Mouse (Mus musculus): ENCODE results near the gene Fcor. TPM values are rescaled to one million over a fixed set of nuclear protein-coding genes. Genes with fewer than 3 reads are reported as not detected.

Fcor gene
- total RNA-seq, 2 experiments from 2014 or later, result 0.82 to 7.1 TPM

GRCm38 (mm10) chr8:3621199-3621970 lies 50.8 kb downstream of the Fcor start, which contains the start of the genes Xab2 and Pet100:
Gene Xab2, minus strand, starts transcription at chr8:3621316.
Gene Pet100, plus strand, starts transcription at chr8:3621548.
- DNase-seq, result peak; percentile 99

Other genes with a start within 250 kb of the Fcor start
- 1 to 10 TPM; 3.6 to 4.2 TPM for gene Pex11g, start 204.7 kb downstream of the Fcor start, total RNA-seq (2021)
- gene Tex45, start 201.5 kb downstream of the Fcor start, total RNA-seq (2021), result not detected
- gene Zfp358, start 179.2 kb downstream of the Fcor start, total RNA-seq (2021), result 10 to 100 TPM; 29.4 to 30.5 TPM
- 10 to 100 TPM; 17.8 to 21.0 TPM for gene Mcoln1, start 171.9 kb downstream of the Fcor start, total RNA-seq (2021)
- gene Pnpla6, start 157.0 kb downstream of the Fcor start, total RNA-seq (2021), result 10 to 100 TPM in 1 of 2 experiments, 1 to 10 TPM in 1; 8.1 to 10.2 TPM
- gene C330021F23Rik, start 104.4 kb downstream of the Fcor start, total RNA-seq (2021), result under 1 TPM; 0.22 to 0.49 TPM
- gene Camsap3, start 85.1 kb downstream of the Fcor start, total RNA-seq (2021), result 1 to 10 TPM; 1.2 to 1.6 TPM
- 10 to 100 TPM; 14.0 to 20.3 TPM for gene Xab2, start 51.0 kb downstream of the Fcor start, total RNA-seq (2021)
- gene Pet100, start 50.8 kb downstream of the Fcor start, total RNA-seq (2021), result 10 to 100 TPM; 75.5 to 95.8 TPM
- gene Pcp2, start 46.8 kb downstream of the Fcor start, total RNA-seq (2021), result not detected
- 1 to 10 TPM; 4.3 to 9.3 TPM for gene Stxbp2, start 41.4 kb downstream of the Fcor start, total RNA-seq (2021)
- 10 to 100 TPM in 1 of 2 experiments, 1 to 10 TPM in 1; 5.1 to 17.7 TPM for gene Retn, start 16.6 kb downstream of the Fcor start, total RNA-seq (2021)
- gene Mcemp1, start 6.6 kb downstream of the Fcor start, total RNA-seq (2021), result under 1 TPM; 0.30 to 0.49 TPM
- 10 to 100 TPM; 20.0 to 21.2 TPM for gene Trappc5, start 3.9 kb upstream of the Fcor start, total RNA-seq (2021)
- 1 to 10 TPM in 1 of 2 experiments, not detected in 1; 3.4 TPM for gene Fcer2a, start 21.8 kb upstream of the Fcor start, total RNA-seq (2021)
- gene Clec4g, start 48.3 kb upstream of the Fcor start, total RNA-seq (2021), result 1 to 10 TPM in 1 of 2 experiments, under 1 TPM in 1; 0.47 to 1.0 TPM
- under 1 TPM; 0.82 to 0.87 TPM for gene Cd209a, start 76.6 kb upstream of the Fcor start, total RNA-seq (2021)
- not detected for gene Cd209e, start 181.9 kb upstream of the Fcor start, total RNA-seq (2021)
- gene Cd209d, start 206.2 kb upstream of the Fcor start, total RNA-seq (2021), result 1 to 10 TPM; 1.5 TPM

Data from heart, adult 18-20 months (tissue).